Mouse (Mus musculus) embryonic facial prominence, embryonic 14.5 days (tissue): ENCODE measurements at regions not wholly inside any gene's neighbourhood (a gene's known extent, or its start where the extent isn't known, plus 50 kb on each side); places are given as distances from the start of the nearest gene placed in this dataset.

Experiments used
- ATAC-seq: fragments of 200-750 bp; cut with Nextera tagmentation; 2 replicates; pipeline ENCODE4 v1.8.0; 2017; ENCODE audit warnings: low read depth, moderate number of reproducible peaks, moderate TSS enrichment
- DNase-seq: peaks from one replicate; pipeline ENCODE4 v3.0.0-alpha.2; 2015; ENCODE audit warnings: low spot score
- H3K27ac ChIP-seq: fragments of 300-500 bp; sonication (generic); replicated peaks from 2 replicates; pipeline ENCODE4 v1.5.1; 2014; ENCODE audit warnings: low read depth, mild to moderate bottlenecking, low read length, moderate library complexity
- H3K27me3 ChIP-seq: fragments of 300-500 bp; sonication (generic); replicated peaks from 2 replicates; pipeline ENCODE4 v1.6.1; 2014; ENCODE audit warnings: low read length; ENCODE audit not compliant: control insufficient read depth, insufficient read depth
- H3K36me3 ChIP-seq: fragments of 300-500 bp; sonication (generic); 2 replicates; pipeline ENCODE4 v1.6.1; 2014; ENCODE audit warnings: low read length, mixed read lengths; ENCODE audit not compliant: control insufficient read depth, insufficient read depth
- H3K4me1 ChIP-seq: fragments of 300-500 bp; sonication (generic); 2 replicates; pipeline ENCODE4 v1.6.1; 2014; ENCODE audit warnings: antibody characterized with exemption, low read length; ENCODE audit not compliant: control insufficient read depth, insufficient read depth
- H3K4me2 ChIP-seq: fragments of 300-500 bp; sonication (generic); 2 replicates; pipeline ENCODE4 v1.6.1; 2014; ENCODE audit warnings: low read depth, mild to moderate bottlenecking, low read length, moderate library complexity, mixed read lengths
- H3K4me3 ChIP-seq: fragments of 300-500 bp; sonication (generic); 2 replicates; pipeline ENCODE4 v1.5.1; 2014; ENCODE audit warnings: low read depth, mild to moderate bottlenecking, low read length
- H3K9ac ChIP-seq: fragments of 300-500 bp; sonication (generic); 2 replicates; pipeline ENCODE4 v1.6.1; 2014; ENCODE audit warnings: low read depth, mild to moderate bottlenecking, low read length, moderate library complexity, mixed read lengths
- H3K9me3 ChIP-seq: fragments of 300-500 bp; sonication (generic); 2 replicates; pipeline ENCODE4 v1.6.1; 2016; ENCODE audit warnings: low read length; ENCODE audit not compliant: control insufficient read depth
- WGBS: fragments of 180-500 bp; shearing (Covaris S2); extraction: QIAGEN DNeasy Blood & Tissue Kit; methylation state at CpG from one replicate; pipeline ENCODE4 v1.1.7; 2014; 5-methylcytosine and 5-hydroxymethylcytosine counted together

DNA sequence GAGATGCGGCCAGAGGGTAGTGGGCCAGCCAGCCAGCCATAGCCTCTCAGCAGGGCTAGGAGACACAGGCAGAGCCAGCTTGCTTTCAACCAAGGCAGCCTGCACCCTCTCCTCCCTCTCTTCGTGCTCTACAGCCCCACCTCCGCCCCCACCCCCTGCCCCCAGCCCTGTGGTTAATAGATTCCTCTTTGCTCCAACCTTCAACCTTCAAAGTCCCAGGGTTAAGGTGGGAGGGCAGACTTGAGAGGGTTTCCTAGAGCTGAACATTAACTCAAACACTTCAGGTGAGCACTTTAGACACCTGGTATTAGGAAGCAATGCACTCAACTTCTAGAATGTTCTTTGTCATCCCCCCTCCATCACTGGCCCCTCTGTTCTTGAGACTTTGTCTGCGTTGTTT, 128.5 kb upstream of the Adamts18 start:
- Histone ChIP-seq H3K4me1 (no peaks in the 10 kb centered on the region), H3K4me2 (no peak overlapping the region), H3K4me3 (no peak overlapping the region), H3K9me3 (peaks cover 5% of the 10 kb centered on the region; the same call in 1 of the 2 replicates), H3K27me3 (no peaks in the 10 kb centered on the region), H3K9ac (no peak overlapping the region), H3K27ac (no peak overlapping the region), H3K36me3 (no peaks in the 10 kb centered on the region)
- WGBS, result 61% methylated on average over 3 of the region's 4 CpGs
- DNase-seq (no peak), ATAC-seq (no peak)

DNA sequence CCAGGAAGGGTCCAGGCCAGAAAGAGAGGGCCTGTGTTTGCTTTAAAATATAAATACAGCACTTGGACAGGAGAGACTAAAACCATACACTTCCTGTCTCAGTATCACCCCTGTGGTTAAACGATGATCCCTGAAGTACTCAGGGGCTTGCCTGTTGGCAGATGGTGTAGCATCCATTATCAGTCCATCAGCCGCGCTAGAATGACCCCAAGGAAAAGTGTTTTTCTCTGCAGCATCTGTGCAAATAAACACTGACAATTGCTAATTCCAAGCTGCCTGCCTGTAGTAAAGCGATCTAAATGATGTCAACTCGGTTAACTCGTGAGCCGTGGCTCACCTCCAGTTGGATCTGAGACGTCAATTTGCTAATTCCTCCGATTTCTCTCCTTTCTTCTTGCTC, 130.4 kb upstream of the Adamts18 start:
- peak; percentile 56 for DNase-seq
- Histone ChIP-seq H3K27ac (no peak overlapping the region), H3K36me3 (no peaks in the 10 kb centered on the region), H3K4me3 (no peak overlapping the region), H3K4me1 (no peaks in the 10 kb centered on the region), H3K9me3 (peaks cover 5% of the 10 kb centered on the region; the same call in 1 of the 2 replicates), H3K27me3 (peaks cover 4% of the 10 kb centered on the region), H3K4me2 (no peak overlapping the region), H3K9ac (no peak overlapping the region)
- 45% methylated on average over 9 of the region's 9 CpGs for WGBS
- no peak for ATAC-seq

DNA sequence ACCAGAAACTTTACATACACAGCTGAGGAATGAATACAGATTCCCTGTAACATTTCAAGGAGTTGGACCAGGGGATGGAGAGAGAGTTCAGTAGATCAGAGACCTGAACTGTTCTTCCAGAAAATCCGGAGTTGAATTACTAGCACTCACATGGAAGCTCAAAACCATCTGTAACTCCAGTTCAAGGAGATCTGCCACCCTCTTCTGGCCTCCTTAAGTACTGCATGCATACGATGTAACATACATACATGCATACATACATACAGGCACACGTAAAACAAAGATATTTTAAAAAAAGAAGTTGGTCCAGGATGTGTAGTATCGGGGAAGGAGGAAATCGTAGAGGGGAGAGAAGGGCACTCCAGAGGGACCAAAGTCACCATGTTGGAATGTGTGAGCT, 131.3 kb upstream of the Adamts18 start:
- WGBS, result 92% methylated on average over 5 of the region's 5 CpGs
- H3K36me3 ChIP-seq, result no peaks in the 10 kb centered on the region
- peaks cover 4% of the 10 kb centered on the region for H3K27me3 ChIP-seq
- H3K27ac ChIP-seq, result no peak overlapping the region
- H3K9me3 ChIP-seq, result peaks cover 5% of the 10 kb centered on the region; the same call in 1 of the 2 replicates
- no peak for ATAC-seq
- H3K4me2 ChIP-seq, result no peak overlapping the region
- DNase-seq, result no peak
- no peak overlapping the region for H3K9ac ChIP-seq
- no peaks in the 10 kb centered on the region for H3K4me1 ChIP-seq
- H3K4me3 ChIP-seq, result no peak overlapping the region

DNA sequence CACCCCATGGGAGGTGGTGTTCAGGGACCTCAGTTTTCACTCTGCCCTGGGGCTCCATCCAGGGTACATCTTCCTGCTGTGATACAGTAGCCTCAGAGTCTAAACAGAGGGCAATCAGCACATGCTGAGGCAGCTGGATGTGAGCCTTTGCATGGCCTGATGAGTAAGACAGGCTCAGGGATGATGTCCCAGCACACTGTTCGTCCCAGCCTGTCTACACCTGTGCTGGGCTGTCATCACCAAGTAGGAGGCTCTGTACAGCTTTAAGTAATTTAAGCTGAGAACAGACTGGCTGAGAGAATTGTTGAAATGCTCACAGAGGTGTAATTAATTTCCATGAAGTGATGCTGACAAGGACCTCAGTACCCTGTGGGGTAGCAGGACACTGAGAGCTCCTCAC, 132.8 kb upstream of the Adamts18 start:
- no peak for DNase-seq
- Histone ChIP-seq H3K4me3 (no peak overlapping the region), H3K27me3 (peaks cover 4% of the 10 kb centered on the region), H3K4me1 (peaks cover 3% of the 10 kb centered on the region; the same call in 1 of the 2 replicates), H3K36me3 (no peaks in the 10 kb centered on the region), H3K9ac (no peak overlapping the region), H3K4me2 (no peak overlapping the region), H3K27ac (no peak overlapping the region), H3K9me3 (peaks cover 5% of the 10 kb centered on the region; the same call in 1 of the 2 replicates)
- WGBS, result 19% methylated on average over 1 of the region's 1 CpGs
- peak; percentile 53 for ATAC-seq

DNA sequence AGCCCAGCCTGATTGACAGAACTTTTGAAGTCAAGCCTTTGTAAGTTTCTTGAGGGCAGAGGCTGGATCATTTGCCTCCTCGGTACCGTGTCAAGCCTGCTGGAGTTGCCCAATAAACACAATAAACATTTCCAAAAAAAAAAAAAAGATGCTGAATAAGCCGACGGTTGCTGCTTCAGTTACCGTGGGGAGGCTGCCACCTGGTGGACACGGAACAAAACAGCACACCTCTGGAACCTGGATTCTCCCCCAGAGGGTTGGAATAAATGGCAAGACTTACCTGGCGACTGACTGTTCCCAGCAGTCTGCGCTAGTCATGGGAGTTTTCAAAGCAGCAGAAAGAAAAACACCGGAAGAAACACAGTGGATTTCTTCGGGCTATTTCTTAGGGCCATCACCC, 136.3 kb upstream of the Adamts18 start:
- no peak overlapping the region for H3K9ac ChIP-seq
- no peak overlapping the region for H3K4me3 ChIP-seq
- H3K27me3 ChIP-seq, result peaks cover 4% of the 10 kb centered on the region
- no peak overlapping the region for H3K27ac ChIP-seq
- no peaks in the 10 kb centered on the region for H3K36me3 ChIP-seq
- H3K4me1 ChIP-seq, result peaks cover 3% of the 10 kb centered on the region; the same call in 1 of the 2 replicates
- ATAC-seq (no peak), DNase-seq (peak; percentile 72)
- no peak overlapping the region for H3K4me2 ChIP-seq
- 7% methylated on average over 10 of the region's 10 CpGs for WGBS
- H3K9me3 ChIP-seq, result peaks cover 2% of the 10 kb centered on the region; the same call in 1 of the 2 replicates

DNA sequence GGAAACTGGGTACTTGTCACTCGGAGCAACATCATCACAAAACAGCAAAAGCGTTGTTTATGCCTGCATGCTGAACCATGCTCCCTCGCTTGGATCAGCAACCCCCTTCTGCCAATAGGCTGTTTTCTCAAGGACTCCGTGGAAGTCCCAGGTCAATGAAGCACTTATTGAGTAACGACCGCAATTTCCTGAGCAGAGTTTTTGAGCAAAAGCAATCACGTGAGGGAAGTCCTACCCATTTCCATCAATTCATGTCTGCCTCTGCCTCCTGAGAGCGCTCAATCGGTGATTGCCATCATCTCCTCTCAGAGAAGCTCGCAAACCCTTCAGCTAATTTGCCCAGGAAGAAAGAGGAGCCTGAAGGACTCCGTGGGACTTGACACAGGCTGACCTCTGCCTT, 136.9 kb upstream of the Adamts18 start:
- peaks cover 3% of the 10 kb centered on the region; the same call in 1 of the 2 replicates for H3K4me1 ChIP-seq
- no peak overlapping the region; the same call in 1 of the 2 replicates for H3K4me2 ChIP-seq
- H3K4me3 ChIP-seq, result no peak overlapping the region
- WGBS, result 27% methylated on average over 11 of the region's 11 CpGs
- H3K9ac ChIP-seq, result no peak overlapping the region
- H3K27ac ChIP-seq, result no peak overlapping the region
- no peak for DNase-seq
- no peak for ATAC-seq
- peaks cover 4% of the 10 kb centered on the region for H3K27me3 ChIP-seq
- H3K9me3 ChIP-seq, result no peaks in the 10 kb centered on the region
- H3K36me3 ChIP-seq, result no peaks in the 10 kb centered on the region

DNA sequence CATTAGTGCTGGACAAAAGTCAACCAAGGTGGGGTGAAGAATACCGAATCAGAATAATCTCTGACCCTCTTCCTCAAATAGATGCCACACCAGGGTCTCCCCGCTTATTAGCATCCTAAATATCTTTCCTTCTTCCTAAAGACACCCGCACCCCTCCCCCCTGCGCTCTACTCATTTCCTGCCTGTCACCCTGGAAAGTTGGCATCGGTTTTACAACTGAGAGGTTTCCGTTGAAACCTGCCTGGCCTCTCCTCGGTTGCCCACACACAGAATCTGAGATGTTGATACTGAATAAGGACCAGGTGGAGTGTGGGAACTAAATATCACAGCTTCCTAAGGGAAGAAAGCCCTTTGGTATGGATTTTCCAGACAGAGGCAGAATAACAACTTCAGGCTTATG, 137.4 kb upstream of the Adamts18 start:
- Histone ChIP-seq H3K4me3 (no peak overlapping the region), H3K9ac (no peak overlapping the region), H3K27me3 (peaks cover 4% of the 10 kb centered on the region), H3K4me1 (peaks cover 3% of the 10 kb centered on the region; the same call in 1 of the 2 replicates), H3K4me2 (no peak overlapping the region), H3K27ac (no peak overlapping the region), H3K36me3 (no peaks in the 10 kb centered on the region), H3K9me3 (no peaks in the 10 kb centered on the region)
- DNase-seq (no peak), ATAC-seq (no peak)
- WGBS, result 29% methylated on average over 7 of the region's 7 CpGs

DNA sequence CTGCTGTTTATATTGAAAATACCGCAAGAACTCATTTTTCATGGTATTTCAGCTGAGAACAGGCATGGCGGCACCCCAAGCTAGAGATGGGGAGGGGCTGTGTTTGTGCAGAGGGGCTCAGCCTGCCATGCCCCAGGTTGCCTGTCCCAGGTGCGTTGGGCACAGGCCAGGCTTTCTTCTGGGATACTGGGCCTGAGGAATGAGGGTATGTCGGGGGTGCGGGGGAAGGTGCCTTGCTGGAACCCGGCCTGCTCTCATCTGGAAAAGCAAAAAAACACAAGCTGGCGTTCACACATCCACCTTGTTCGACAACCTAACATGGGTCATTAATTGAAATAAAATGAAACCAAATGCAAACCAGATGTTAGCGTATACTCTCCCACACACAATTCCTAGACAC, 142.2 kb upstream of the Adamts18 start:
- H3K9me3 ChIP-seq, result no peaks in the 10 kb centered on the region
- no peaks in the 10 kb centered on the region for H3K36me3 ChIP-seq
- peak; percentile 89 for ATAC-seq
- no peak overlapping the region for H3K4me3 ChIP-seq
- H3K4me2 ChIP-seq, result no peak overlapping the region
- no peak overlapping the region for H3K9ac ChIP-seq
- H3K27me3 ChIP-seq, result no peaks in the 10 kb centered on the region
- no peak overlapping the region for H3K27ac ChIP-seq
- H3K4me1 ChIP-seq, result no peaks in the 10 kb centered on the region; the same call in 1 of the 2 replicates
- peak; percentile 81 for DNase-seq
- 37% methylated on average over 9 of the region's 9 CpGs for WGBS

DNA sequence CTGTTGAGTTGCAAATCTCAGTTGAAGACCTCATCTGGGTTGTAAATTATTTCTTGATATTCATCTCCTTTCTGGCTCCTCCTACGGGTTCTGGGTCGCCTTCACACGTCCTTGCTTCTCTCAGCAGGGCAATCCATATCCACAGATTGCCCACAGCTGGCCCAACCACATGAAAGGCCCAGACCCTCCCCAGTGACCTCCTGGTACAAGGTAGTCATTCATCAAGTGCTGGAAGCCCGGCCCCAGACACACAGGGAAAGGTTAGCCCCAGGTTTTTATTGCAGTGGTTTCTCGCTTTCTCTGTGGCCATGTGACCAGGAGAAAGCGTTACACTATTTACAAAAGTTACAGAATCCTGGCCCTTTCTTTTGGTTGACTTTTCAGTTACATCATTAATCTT, 134.5 kb upstream of the Nudt7 start:
- Histone ChIP-seq H3K9ac (no peak overlapping the region), H3K4me2 (no peak overlapping the region), H3K9me3 (no peaks in the 10 kb centered on the region), H3K36me3 (no peaks in the 10 kb centered on the region), H3K4me1 (no peaks in the 10 kb centered on the region), H3K27me3 (no peaks in the 10 kb centered on the region), H3K4me3 (no peak overlapping the region), H3K27ac (no peak overlapping the region)
- DNase-seq, result no peak
- ATAC-seq, result no peak
- 32% methylated on average over 6 of the region's 6 CpGs for WGBS
